Mouse (Mus musculus) embryonic facial prominence, embryonic 14.5 days (tissue): Measurements from ENCODE around the gene Siva1. TPM values are rescaled to one million over a fixed set of nuclear protein-coding genes. Genes with fewer than 3 reads are reported as not detected.

Experiments
- ATAC-seq: fragments of 200-750 bp; cut with Nextera tagmentation; 2 replicates; pipeline ENCODE4 v1.8.0; 2017; ENCODE audit warnings: low read depth, moderate number of reproducible peaks, moderate TSS enrichment
- DNase-seq: peaks from one replicate; pipeline ENCODE4 v3.0.0-alpha.2; 2015; ENCODE audit warnings: low spot score
- H3K27ac ChIP-seq: fragments of 300-500 bp; sonication (generic); replicated peaks from 2 replicates; pipeline ENCODE4 v1.5.1; 2014; ENCODE audit warnings: low read depth, mild to moderate bottlenecking, low read length, moderate library complexity
- H3K27me3 ChIP-seq: fragments of 300-500 bp; sonication (generic); replicated peaks from 2 replicates; pipeline ENCODE4 v1.6.1; 2014; ENCODE audit warnings: low read length; ENCODE audit not compliant: control insufficient read depth, insufficient read depth
- H3K36me3 ChIP-seq: fragments of 300-500 bp; sonication (generic); 2 replicates; pipeline ENCODE4 v1.6.1; 2014; ENCODE audit warnings: low read length, mixed read lengths; ENCODE audit not compliant: control insufficient read depth, insufficient read depth
- H3K4me1 ChIP-seq: fragments of 300-500 bp; sonication (generic); 2 replicates; pipeline ENCODE4 v1.6.1; 2014; ENCODE audit warnings: antibody characterized with exemption, low read length; ENCODE audit not compliant: control insufficient read depth, insufficient read depth
- H3K4me2 ChIP-seq: fragments of 300-500 bp; sonication (generic); 2 replicates; pipeline ENCODE4 v1.6.1; 2014; ENCODE audit warnings: low read depth, mild to moderate bottlenecking, low read length, moderate library complexity, mixed read lengths
- H3K4me3 ChIP-seq: fragments of 300-500 bp; sonication (generic); 2 replicates; pipeline ENCODE4 v1.5.1; 2014; ENCODE audit warnings: low read depth, mild to moderate bottlenecking, low read length
- H3K9ac ChIP-seq: fragments of 300-500 bp; sonication (generic); 2 replicates; pipeline ENCODE4 v1.6.1; 2014; ENCODE audit warnings: low read depth, mild to moderate bottlenecking, low read length, moderate library complexity, mixed read lengths
- H3K9me3 ChIP-seq: fragments of 300-500 bp; sonication (generic); 2 replicates; pipeline ENCODE4 v1.6.1; 2016; ENCODE audit warnings: low read length; ENCODE audit not compliant: control insufficient read depth
- WGBS: fragments of 180-500 bp; shearing (Covaris S2); extraction: QIAGEN DNeasy Blood & Tissue Kit; methylation state at CpG from one replicate; pipeline ENCODE4 v1.1.7; 2014; 5-methylcytosine and 5-hydroxymethylcytosine counted together
- polyA plus RNA-seq: library from polyadenylated mRNA; unstranded; fragments of >200 nt; fragmentation: Nextera tagmentation; extraction: Ambion mirVana; gene quantifications from 2 replicates; pipeline ENCODE4 v1.2.1, GENCODE M21; 2014

The Siva1 gene
- polyA plus RNA-seq, 1 experiment from 2014 or later = 211 TPM

DNA sequence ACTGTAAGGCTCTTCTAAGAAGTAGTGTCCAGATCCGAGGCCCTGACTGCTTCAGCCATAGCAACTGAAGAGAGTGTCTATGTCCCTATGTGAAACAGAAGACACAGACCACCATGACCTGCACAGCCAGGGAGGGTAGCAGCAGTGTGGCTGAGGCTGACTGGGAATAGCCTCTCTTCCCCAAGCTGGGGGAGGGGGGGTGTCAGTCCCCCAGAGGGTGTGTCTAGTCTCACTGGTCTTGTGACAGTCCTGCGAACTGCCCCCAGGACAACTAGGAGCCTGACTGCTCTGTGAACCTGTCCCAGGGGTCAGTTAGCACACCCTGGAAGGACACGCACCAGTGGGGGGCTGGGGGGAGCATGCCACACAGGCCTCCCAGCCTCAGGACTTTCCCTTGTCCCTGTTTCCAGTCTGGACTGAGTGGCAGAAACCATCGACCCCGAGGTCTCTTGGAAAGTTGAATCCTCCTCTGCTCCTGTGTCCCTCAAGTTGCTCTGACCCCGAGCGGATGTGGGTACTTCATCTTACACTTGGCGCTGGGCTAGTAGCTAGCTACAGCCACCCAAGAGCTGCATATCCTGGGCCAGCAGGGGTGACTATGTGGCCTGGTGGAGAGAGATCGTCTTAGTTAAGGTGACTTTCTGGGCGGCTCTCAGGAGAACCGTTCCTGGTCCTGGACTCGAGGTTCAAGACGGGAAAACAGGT lies 25.3 kb upstream of the Siva1 start:
- Histone ChIP-seq H3K36me3 (0 out of 2 replicates have a peak, but pooled peaks cover 6% of the 10 kb centered on the region), H3K27me3 (peaks cover 27% of the 10 kb centered on the region), H3K4me3 (peak overlapping the region; percentile 48), H3K4me1 (peaks cover 7% of the 10 kb centered on the region), H3K4me2 (peak overlapping the region; percentile 87), H3K27ac (peak overlapping the region; percentile 21; the same call in 1 of the 2 replicates), H3K9ac (peak overlapping the region; percentile 59; the same call in 1 of the 2 replicates), H3K9me3 (no peaks in the 10 kb centered on the region)
- WGBS = 24% methylated on average over 13 of the region's 13 CpGs
- DNase-seq (no peak), ATAC-seq (no peak)

DNA sequence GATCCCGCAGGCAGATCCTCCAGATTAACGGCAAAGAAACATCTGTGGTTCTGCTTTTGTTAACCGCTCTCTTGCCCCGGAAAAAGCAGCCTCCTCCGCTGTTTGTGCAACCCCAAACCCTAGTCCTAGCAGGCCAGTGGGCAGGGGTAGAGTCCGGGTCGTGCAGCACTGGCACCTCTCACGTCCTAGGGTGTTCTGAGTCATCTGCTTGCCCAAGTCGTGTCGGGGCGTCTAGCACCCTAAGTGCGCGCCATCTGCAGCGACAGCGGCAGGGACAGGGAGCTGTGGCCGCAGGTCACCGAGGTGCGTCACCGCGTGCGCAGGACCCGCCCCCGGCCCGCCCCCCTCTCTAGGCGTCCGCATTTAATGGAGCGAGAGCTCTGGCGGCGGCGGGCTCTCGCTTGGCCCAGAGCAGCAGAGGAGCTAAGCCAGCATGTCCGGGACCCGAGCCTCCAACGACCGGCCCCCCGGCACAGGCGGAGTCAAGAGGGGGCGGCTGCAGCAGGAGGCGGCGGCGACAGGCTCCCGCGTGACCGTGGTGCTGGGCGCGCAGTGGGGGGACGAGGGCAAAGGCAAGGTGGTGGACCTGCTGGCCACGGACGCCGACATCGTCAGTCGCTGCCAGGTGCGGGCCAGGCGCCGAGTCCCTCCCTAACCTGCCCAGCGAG lies 24.7 kb upstream of the Siva1 start, which contains the start of gene Adssl1:
TSS of gene Adssl1 (plus strand) at position 360 of the 668 bp plus-strand sequence.
- Histone ChIP-seq H3K27ac (no peak within 1 kb of the TSS; the same call in 1 of the 2 replicates), H3K27me3 (peaks cover 27% of the 10 kb centered on the region), H3K9ac (peak within 1 kb of the TSS; percentile 59), H3K4me3 (peak within 1 kb of the TSS; percentile 48), H3K9me3 (no peaks in the 10 kb centered on the region), H3K4me2 (peak within 1 kb of the TSS; percentile 87), H3K36me3 (0 out of 2 replicates have a peak, but pooled peaks cover 5% of the 10 kb centered on the region), H3K4me1 (peaks cover 7% of the 10 kb centered on the region)
- WGBS = under 1% methylated on average over 34 of the region's 56 CpGs
- ATAC-seq (peak; percentile 55), DNase-seq (peak; percentile 48)

- H3K4me2 ChIP-seq = peak overlapping the region; percentile 87
- H3K4me3 ChIP-seq = peak overlapping the region; percentile 48
- no peak for DNase-seq
- peaks cover 7% of the 10 kb centered on the region for H3K4me1 ChIP-seq
- 18% methylated on average over 14 of the region's 16 CpGs for WGBS
- H3K36me3 ChIP-seq = no peaks in the 10 kb centered on the region
- peaks cover 27% of the 10 kb centered on the region for H3K27me3 ChIP-seq
- H3K9ac ChIP-seq = peak overlapping the region; percentile 59
- H3K9me3 ChIP-seq = no peaks in the 10 kb centered on the region
- H3K27ac ChIP-seq = no peak overlapping the region
- ATAC-seq = 0 out of 2 replicates have a peak, but pooled peaks have one; percentile 1
Measured at GRCm38 (mm10) chr12:112620354-112621061, 24.0 kb upstream of the Siva1 start.

DNA sequence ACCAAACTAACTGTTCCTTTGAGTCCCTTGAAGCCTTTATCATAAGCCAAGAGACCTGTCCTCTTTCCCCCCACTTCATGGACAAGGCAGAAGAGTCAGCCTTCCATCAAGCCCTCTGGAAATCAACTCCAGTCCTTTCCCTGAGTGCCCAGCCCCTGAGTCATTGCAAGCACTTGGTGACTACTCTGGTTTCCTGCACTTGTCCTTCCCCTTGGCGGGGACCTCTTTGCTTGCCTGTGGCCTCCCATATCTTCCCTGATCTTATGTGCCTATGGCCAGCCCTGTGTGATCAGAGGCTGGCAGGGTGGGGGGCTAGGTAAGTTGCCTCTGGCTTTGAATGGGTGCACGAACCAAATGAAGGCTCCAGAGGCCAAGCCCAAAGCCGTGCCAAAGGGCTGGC lies 22.6 kb upstream of the Siva1 start:
- WGBS = 84% methylated on average over 3 of the region's 3 CpGs

GRCm38 (mm10) chr12:112623742-112624141 lies 20.7 kb upstream of the Siva1 start:
- 28% methylated on average over 2 of the region's 2 CpGs for WGBS
- no peaks in the 10 kb centered on the region for H3K9me3 ChIP-seq
- DNase-seq = no peak
- H3K27me3 ChIP-seq = peaks cover 26% of the 10 kb centered on the region
- H3K4me2 ChIP-seq = no peak overlapping the region
- ATAC-seq = no peak
- peaks cover 7% of the 10 kb centered on the region for H3K4me1 ChIP-seq
- no peaks in the 10 kb centered on the region for H3K36me3 ChIP-seq
- H3K27ac ChIP-seq = no peak overlapping the region
- H3K4me3 ChIP-seq = no peak overlapping the region
- H3K9ac ChIP-seq = no peak overlapping the region

More for the DNA sequence above, 22.6 kb upstream of the Siva1 start:
- Histone ChIP-seq H3K27ac (no peak overlapping the region), H3K4me2 (no peak overlapping the region), H3K4me3 (no peak overlapping the region), H3K27me3 (peaks cover 27% of the 10 kb centered on the region), H3K9me3 (no peaks in the 10 kb centered on the region), H3K4me1 (peaks cover 7% of the 10 kb centered on the region), H3K36me3 (no peaks in the 10 kb centered on the region), H3K9ac (no peak overlapping the region)
- ATAC-seq (no peak), DNase-seq (no peak)

DNA sequence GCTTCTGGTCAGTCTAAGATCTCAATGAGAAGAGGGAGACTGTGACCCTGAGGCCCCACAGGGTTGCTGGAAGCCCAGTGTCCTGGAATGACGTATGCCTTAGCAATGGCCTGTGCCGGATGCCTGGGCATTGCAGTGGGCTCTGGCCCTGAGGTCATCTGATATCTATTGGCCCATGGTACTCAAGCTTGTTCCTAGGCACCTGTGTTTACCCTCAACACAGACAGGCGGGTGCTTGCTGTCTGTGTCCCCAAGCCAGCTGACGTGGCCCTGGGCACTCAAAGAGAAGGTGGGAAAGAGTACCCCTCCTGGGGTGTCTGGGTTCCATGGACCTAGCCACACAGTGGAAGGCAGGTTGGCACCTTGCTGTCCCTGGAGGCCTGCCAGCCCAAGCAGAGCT lies 18.8 kb upstream of the Siva1 start:
- H3K36me3 ChIP-seq = no peaks in the 10 kb centered on the region
- no peak overlapping the region for H3K9ac ChIP-seq
- H3K27ac ChIP-seq = no peak overlapping the region
- H3K27me3 ChIP-seq = peaks cover 14% of the 10 kb centered on the region
- DNase-seq = no peak
- no peak for ATAC-seq
- no peak overlapping the region for H3K4me3 ChIP-seq
- no peak overlapping the region for H3K4me2 ChIP-seq
- WGBS = 79% methylated on average over 4 of the region's 4 CpGs
- H3K4me1 ChIP-seq = peaks cover 7% of the 10 kb centered on the region; the same call in 1 of the 2 replicates
- no peaks in the 10 kb centered on the region for H3K9me3 ChIP-seq

- 75% methylated on average over 6 of the region's 6 CpGs for WGBS
- Histone ChIP-seq H3K36me3 (no peaks in the 10 kb centered on the region), H3K4me3 (no peak overlapping the region), H3K4me1 (peaks cover 7% of the 10 kb centered on the region; the same call in 1 of the 2 replicates), H3K9me3 (no peaks in the 10 kb centered on the region), H3K27ac (no peak overlapping the region), H3K4me2 (no peak overlapping the region), H3K27me3 (peaks cover 6% of the 10 kb centered on the region; the same call in 1 of the 2 replicates), H3K9ac (no peak overlapping the region)
- DNase-seq (no peak), ATAC-seq (no peak)
Measured at GRCm38 (mm10) chr12:112626455-112626854, 18.0 kb upstream of the Siva1 start.

GRCm38 (mm10) chr12:112627097-112627881 lies 17.2 kb upstream of the Siva1 start:
- no peaks in the 10 kb centered on the region for H3K27me3 ChIP-seq
- 60% methylated on average over 7 of the region's 7 CpGs for WGBS
- no peak overlapping the region for H3K4me2 ChIP-seq
- no peaks in the 10 kb centered on the region for H3K9me3 ChIP-seq
- no peak overlapping the region for H3K9ac ChIP-seq
- ATAC-seq (no peak), DNase-seq (no peak)
- H3K36me3 ChIP-seq = no peaks in the 10 kb centered on the region
- no peak overlapping the region for H3K4me3 ChIP-seq
- H3K27ac ChIP-seq = no peak overlapping the region
- H3K4me1 ChIP-seq = peaks cover 7% of the 10 kb centered on the region; the same call in 1 of the 2 replicates
